Comparison of ENCODE assay signal across 16 mouse cellular contexts in genomic region chr4:76006717-76007116, GRCm38 (mm10).
DNase-seq lines count a peak whose midpoint lies in the region; ATAC-seq and TF ChIP-seq lines count a peak whose summit lies in the region.
"Had no signal": no experiment of that assay in that cellular context is flagged by ENCODE, and none has a peak within 500 bp of the region (broad histone marks: within the 10 kb centered on the region; RNA-seq: fewer than 3 reads in every experiment).

No protein-coding gene starts in this region.

- peak overlapping the region; percentile 42 to 59; a peak in 2 of 4 replicates for H3K27ac ChIP-seq in heart, embryonic 14.5 days (replicated peaks in 1 of 2; ENCODE audit: control insufficient read depth in 1 of 2, insufficient read depth in 1 of 2, low read depth in 2 of 2, low read length in 2 of 2)
- no peak overlapping the region for H3K27ac ChIP-seq in midbrain, embryonic 11.5 days (ENCODE audit: low read depth, low read length)
- no peak overlapping the region for H3K27ac ChIP-seq in midbrain, embryonic 15.5 days
- no peak overlapping the region for H3K27ac ChIP-seq in forebrain, postnatal 0 days (ENCODE audit: low read depth, low read length)
- no peak overlapping the region for H3K27ac ChIP-seq in neural tube, embryonic 14.5 days (ENCODE audit: low read depth, low read length)
- H3K27ac ChIP-seq: limb, embryonic 12.5 days had no signal

- no peak for ATAC-seq in heart, embryonic 14.5 days (ENCODE audit: insufficient number of reproducible peaks, insufficient read depth, low FRiP score, low read depth)
- ATAC-seq in midbrain, embryonic 11.5 days (ENCODE audit: low FRiP score), result 0 out of 2 replicates have a peak, but pooled peaks have one; percentile 16
- no peak for ATAC-seq in midbrain, embryonic 15.5 days (replicated peaks)
- ATAC-seq in forebrain, postnatal 0 days, result peak; percentile 77
- peak; percentile 70; the same call in 1 of the 2 replicates for ATAC-seq in neural tube, embryonic 14.5 days (ENCODE audit: low read depth)
- ATAC-seq in megakaryocyte-erythroid progenitor cell, adult 5-6 weeks (replicated peaks; ENCODE audit: low FRiP score, low TSS enrichment, poor library complexity, severe bottlenecking), result no peak

- peaks cover 0 to 5% of the 10 kb centered on the region in 2 experiments; a peak in 3 of 4 replicates for H3K4me1 ChIP-seq in heart, embryonic 14.5 days (ENCODE audit: control insufficient read depth in 2 of 2, insufficient read depth in 2 of 2, low read length in 2 of 2)
- peaks cover 4% of the 10 kb centered on the region; the same call in 1 of the 2 replicates for H3K4me1 ChIP-seq in midbrain, embryonic 11.5 days (ENCODE audit: control insufficient read depth, insufficient read depth, low read length)
- H3K4me1 ChIP-seq in midbrain, embryonic 15.5 days, result no peaks in the 10 kb centered on the region
- no peaks in the 10 kb centered on the region for H3K4me1 ChIP-seq in forebrain, postnatal 0 days (ENCODE audit: insufficient read depth)
- H3K4me1 ChIP-seq in neural tube, embryonic 14.5 days (ENCODE audit: control insufficient read depth, insufficient read depth, low read length), result no peaks in the 10 kb centered on the region

- 9% methylated on average over 3 of the region's 3 CpGs for WGBS in heart, embryonic 14.5 days
- 43% methylated on average over 3 of the region's 3 CpGs for WGBS in midbrain, embryonic 11.5 days
- WGBS in midbrain, embryonic 15.5 days, result 28% methylated on average over 3 of the region's 3 CpGs
- WGBS in forebrain, postnatal 0 days, result 31% methylated on average over 3 of the region's 3 CpGs
- WGBS in neural tube, embryonic 14.5 days, result 29% methylated on average over 3 of the region's 3 CpGs

- H3K36me3 ChIP-seq in heart, embryonic 14.5 days (ENCODE audit: control insufficient read depth, insufficient read depth, low read length), result 0 out of 2 replicates have a peak, but pooled peaks cover 2% of the 10 kb centered on the region
- H3K36me3 ChIP-seq in midbrain, embryonic 11.5 days (ENCODE audit: control insufficient read depth, insufficient read depth, low read length), result no peaks in the 10 kb centered on the region
- H3K36me3 ChIP-seq in midbrain, embryonic 15.5 days (replicated peaks), result no peaks in the 10 kb centered on the region
- no peaks in the 10 kb centered on the region for H3K36me3 ChIP-seq in forebrain, postnatal 0 days (ENCODE audit: insufficient read depth)
- no peaks in the 10 kb centered on the region for H3K36me3 ChIP-seq in neural tube, embryonic 14.5 days (ENCODE audit: control insufficient read depth, insufficient read depth, low read length)
- H3K36me3 ChIP-seq: limb, embryonic 12.5 days had no signal

- no peak overlapping the region for H3K4me3 ChIP-seq in heart, embryonic 14.5 days (ENCODE audit: control insufficient read depth in 1 of 2, insufficient read depth in 1 of 2, low read depth in 1 of 2, low read length in 2 of 2)
- no peak overlapping the region for H3K4me3 ChIP-seq in midbrain, embryonic 11.5 days (ENCODE audit: low read depth, low read length)
- H3K4me3 ChIP-seq in midbrain, embryonic 15.5 days, result no peak overlapping the region
- H3K4me3 ChIP-seq in forebrain, postnatal 0 days (ENCODE audit: low read depth, low read length), result no peak overlapping the region
- H3K4me3 ChIP-seq in neural tube, embryonic 14.5 days (ENCODE audit: low read depth, low read length), result no peak overlapping the region
- H3K4me3 ChIP-seq: limb, embryonic 12.5 days had no signal

- DNase-seq in heart, adult 9 months (ENCODE audit: low spot score in 2 of 2), result no peak
- DNase-seq in midbrain, embryonic 11.5 days (ENCODE audit: low spot score, missing footprints), result no peak
- peak; percentile 54 for DNase-seq in forebrain, postnatal 0 days
- DNase-seq: adrenal gland, postnatal 10 days; cerebellum, postnatal 36 days; gastrocnemius, postnatal 10 days; heart, postnatal 4 days; kidney, adult 11 months; kidney, postnatal 25 days; layer of hippocampus, postnatal 36 days; thymus, adult 18-20 months had no signal

- H3K27me3 ChIP-seq in heart, embryonic 14.5 days (ENCODE audit: control insufficient read depth, insufficient read depth, low read length), result no peaks in the 10 kb centered on the region
- no peaks in the 10 kb centered on the region for H3K27me3 ChIP-seq in midbrain, embryonic 11.5 days (ENCODE audit: control insufficient read depth, insufficient read depth, low read length)
- no peaks in the 10 kb centered on the region for H3K27me3 ChIP-seq in midbrain, embryonic 15.5 days (replicated peaks)
- H3K27me3 ChIP-seq in forebrain, postnatal 0 days (ENCODE audit: insufficient read depth, low read length), result no peaks in the 10 kb centered on the region
- no peaks in the 10 kb centered on the region for H3K27me3 ChIP-seq in neural tube, embryonic 14.5 days (ENCODE audit: control insufficient read depth, insufficient read depth, low read length)
- H3K27me3 ChIP-seq: limb, embryonic 12.5 days had no signal

- no peak for TF ChIP-seq CTCF in forebrain, postnatal 0 days (IDR thresholded peaks at IDR 0.05; ENCODE audit: low read depth)

- no peak overlapping the region for H3K4me2 ChIP-seq in heart, embryonic 14.5 days (ENCODE audit: low read length)
- H3K4me2 ChIP-seq in midbrain, embryonic 11.5 days, result no peak overlapping the region
- H3K4me2 ChIP-seq in midbrain, embryonic 15.5 days, result no peak overlapping the region
- H3K4me2 ChIP-seq in forebrain, postnatal 0 days (ENCODE audit: low read depth), result no peak overlapping the region
- H3K4me2 ChIP-seq in neural tube, embryonic 14.5 days (ENCODE audit: low read depth, low read length), result no peak overlapping the region
- H3K4me2 ChIP-seq: limb, embryonic 12.5 days had no signal

- no peak overlapping the region for H3K9ac ChIP-seq in heart, embryonic 14.5 days (ENCODE audit: low read length)
- H3K9ac ChIP-seq in midbrain, embryonic 11.5 days (ENCODE audit: low read length), result no peak overlapping the region
- no peak overlapping the region for H3K9ac ChIP-seq in midbrain, embryonic 15.5 days
- no peak overlapping the region for H3K9ac ChIP-seq in forebrain, postnatal 0 days
- H3K9ac ChIP-seq in neural tube, embryonic 14.5 days (replicated peaks; ENCODE audit: low read depth, low read length), result no peak overlapping the region
- H3K9ac ChIP-seq: limb, embryonic 12.5 days had no signal

- H3K9me3 ChIP-seq in heart, embryonic 14.5 days (ENCODE audit: control insufficient read depth, low read length), result no peaks in the 10 kb centered on the region
- no peaks in the 10 kb centered on the region for H3K9me3 ChIP-seq in midbrain, embryonic 11.5 days (ENCODE audit: control insufficient read depth, low read length)
- no peaks in the 10 kb centered on the region for H3K9me3 ChIP-seq in midbrain, embryonic 15.5 days
- H3K9me3 ChIP-seq in forebrain, postnatal 0 days (ENCODE audit: low read length), result no peaks in the 10 kb centered on the region
- no peaks in the 10 kb centered on the region for H3K9me3 ChIP-seq in neural tube, embryonic 14.5 days (ENCODE audit: control insufficient read depth, low read length)
- H3K9me3 ChIP-seq: limb, embryonic 12.5 days had no signal

Comparison
In these comparisons a context has a peak if more than half of its experiments do, and no peak if none do; other contexts are left out.
1. ATAC-seq: peak in midbrain, embryonic 11.5 days (single experiment), forebrain, postnatal 0 days (single experiment) and neural tube, embryonic 14.5 days (single experiment); none in heart, embryonic 14.5 days (single experiment), midbrain, embryonic 15.5 days (single experiment) and megakaryocyte-erythroid progenitor cell, adult 5-6 weeks (single experiment).
2. H3K27ac ChIP-seq: peak in heart, embryonic 14.5 days (2 of 2); none in midbrain, embryonic 11.5 days (single experiment), midbrain, embryonic 15.5 days (single experiment), forebrain, postnatal 0 days (single experiment) and neural tube, embryonic 14.5 days (single experiment).